Mouse (Mus musculus) spleen, adult 2 months (tissue): ENCODE measurements around the gene Sesn2.

Source experiments
- CTCF ChIP-seq: fragments of 200-500 bp; IDR thresholded peaks from 2 replicates; pipeline ENCODE4 v1.5.1; 2011; ENCODE audit warnings: mild to moderate bottlenecking, inconsistent platforms; ENCODE audit not compliant: insufficient read depth, insufficient read length, insufficient replicate concordance; ENCODE audit errors: extremely low read depth
- POLR2A ChIP-seq: fragments of 200-500 bp; IDR thresholded peaks from 2 replicates; pipeline ENCODE4 v1.6.1; 2011; ENCODE audit warnings: low read depth, low read length, inconsistent platforms

DNA sequence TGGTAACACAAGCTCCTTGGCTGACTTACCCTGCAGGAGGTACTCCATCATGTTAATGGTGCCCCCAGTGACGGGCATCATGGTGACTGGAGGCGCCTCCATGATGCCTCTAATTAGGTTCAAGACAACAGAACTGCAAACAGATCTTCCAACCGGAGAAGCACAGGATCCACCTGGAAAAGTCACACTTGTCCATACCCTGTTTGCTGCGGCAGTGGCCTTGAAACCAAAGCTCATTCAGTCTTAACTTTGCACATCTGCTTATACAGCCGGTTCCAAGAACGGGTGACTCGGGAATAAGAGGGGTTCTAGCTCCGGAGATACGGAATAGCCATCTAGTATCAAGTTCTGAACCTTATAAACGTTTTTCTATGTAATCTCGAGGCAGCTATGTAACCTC is 47.5 kb downstream of the Sesn2 start:
- TF ChIP-seq CTCF, result no peak
- TF ChIP-seq POLR2A, result no peak
